Mouse (Mus musculus): ENCODE measurements at regions not wholly inside any gene's neighbourhood (a gene's known extent, or its start where the extent isn't known, plus 50 kb on each side); places are given as distances from the start of the nearest gene placed in this dataset.

GRCm38 (mm10) chr11:20459140-20459539 lies 83.9 kb upstream of the Sertad2 start:
- intact Hi-C loops (cut with DNase I): loop anchor here (5.0 kb wide), 2 partner anchors 83 to 453 kb away; partner anchors contain the start of gene Sertad2
- no peak for DNase-seq

- intact Hi-C loops (cut with DNase I): no loop called here
- peak in 1 of 2 experiments; percentile 37 for DNase-seq
Observed at GRCm38 (mm10) chr11:20460501-20460921, 82.5 kb upstream of the Sertad2 start.

- intact Hi-C loops (cut with DNase I): no loop called here
- no peak for DNase-seq
Observed at GRCm38 (mm10) chr11:20462076-20462475, 81.0 kb upstream of the Sertad2 start.

DNA sequence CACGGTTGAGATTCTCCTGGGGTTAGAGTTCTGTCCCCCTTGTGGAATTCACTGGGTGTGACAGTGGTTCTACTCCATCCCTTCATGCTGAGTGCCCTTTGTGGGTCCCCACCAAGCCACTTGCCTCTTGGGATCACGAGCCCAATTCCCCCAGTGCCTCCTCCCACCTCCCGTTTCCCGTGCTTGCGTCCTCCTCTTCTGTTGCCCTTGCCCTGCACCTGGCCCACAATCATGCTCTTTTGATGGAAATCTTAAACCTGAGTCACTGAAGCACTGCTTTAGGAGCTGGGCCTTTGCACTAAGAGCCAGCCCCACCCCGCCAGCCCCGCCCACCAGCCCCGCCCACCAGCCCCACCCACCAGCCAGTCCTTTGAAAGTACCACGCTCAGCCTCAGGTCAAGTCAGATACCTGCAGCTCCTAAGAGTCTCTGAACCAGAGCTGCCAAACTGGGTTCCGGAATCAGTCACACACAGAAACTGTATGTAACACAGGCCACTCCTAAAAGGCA lies 79.8 kb upstream of the Sertad2 start:
- intact Hi-C loops (cut with DNase I): no loop called here
- DNase-seq: no peak

DNA sequence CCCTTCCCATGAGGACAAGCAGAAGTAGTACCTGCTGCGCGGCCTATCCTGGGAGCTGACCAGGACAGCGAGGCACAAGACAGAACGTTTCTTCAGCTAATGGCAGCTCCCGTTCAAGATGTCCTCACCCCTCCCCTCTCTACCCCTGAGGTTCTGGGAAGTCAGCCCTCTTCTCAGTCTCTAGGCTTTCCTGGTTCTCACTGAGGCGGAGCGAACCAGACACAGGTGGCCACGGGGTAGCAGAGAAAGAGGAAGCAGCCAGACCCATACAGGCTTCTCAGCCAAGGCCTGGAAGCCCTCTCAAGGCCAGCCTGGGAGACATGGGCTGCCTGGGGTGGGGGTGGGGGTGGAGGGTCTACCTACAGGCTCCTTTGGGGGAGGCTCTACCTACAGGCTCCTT lies 78.5 kb upstream of the Sertad2 start:
- intact Hi-C loops (cut with DNase I): no loop called here
- DNase-seq: no peak

GRCm38 (mm10) chr11:20466591-20466990 lies 76.5 kb upstream of the Sertad2 start:
- DNase-seq: no peak
- intact Hi-C loops (cut with DNase I): no loop called here

- DNase-seq: no peak
- intact Hi-C loops (cut with DNase I): no loop called here
Observed at GRCm38 (mm10) chr11:20468319-20469018, 74.6 kb upstream of the Sertad2 start.

DNA sequence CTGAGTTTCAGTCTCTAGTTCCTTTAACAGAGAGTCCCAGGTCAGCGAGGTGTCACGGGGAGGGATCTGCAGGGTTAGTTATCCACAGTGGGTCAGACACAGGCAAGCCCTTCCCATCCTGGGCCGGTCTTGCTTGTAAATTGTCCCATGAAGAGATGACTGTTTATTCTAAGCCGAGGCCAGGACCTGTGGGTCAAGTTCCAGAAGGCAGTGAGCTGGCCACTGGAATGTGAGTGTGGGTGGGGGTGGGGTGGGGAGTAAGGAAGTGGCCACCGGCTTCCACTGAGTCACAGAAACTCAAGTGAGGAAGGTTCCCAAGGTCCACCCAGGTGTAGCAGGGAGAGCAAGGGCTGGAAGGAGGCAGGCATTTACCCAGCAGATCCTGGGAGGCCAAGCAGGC lies 73.7 kb upstream of the Sertad2 start:
- intact Hi-C loops (cut with DNase I): no loop called here

GRCm38 (mm10) chr11:20470396-20470795 lies 72.7 kb upstream of the Sertad2 start:
- DNase-seq: no peak
- intact Hi-C loops (cut with DNase I): loop anchor here (5.0 kb wide), 1 partner anchor 62 kb away; no protein-coding TSS in a partner anchor

More for the DNA sequence above, 73.7 kb upstream of the Sertad2 start:
- no peak for DNase-seq

GRCm38 (mm10) chr11:20472336-20472735 lies 70.7 kb upstream of the Sertad2 start:
- no peak for DNase-seq
- intact Hi-C loops (cut with DNase I): loop anchor here (5.0 kb wide), 1 partner anchor 60 kb away; no protein-coding TSS in a partner anchor

- no peak for DNase-seq
- intact Hi-C loops (cut with DNase I): loop anchor here (2.0 to 5.0 kb wide), 2 partner anchors 67 to 163 kb away; partner anchors contain the start of gene Sertad2
Observed at GRCm38 (mm10) chr11:20475629-20476028, 67.4 kb upstream of the Sertad2 start.

DNA sequence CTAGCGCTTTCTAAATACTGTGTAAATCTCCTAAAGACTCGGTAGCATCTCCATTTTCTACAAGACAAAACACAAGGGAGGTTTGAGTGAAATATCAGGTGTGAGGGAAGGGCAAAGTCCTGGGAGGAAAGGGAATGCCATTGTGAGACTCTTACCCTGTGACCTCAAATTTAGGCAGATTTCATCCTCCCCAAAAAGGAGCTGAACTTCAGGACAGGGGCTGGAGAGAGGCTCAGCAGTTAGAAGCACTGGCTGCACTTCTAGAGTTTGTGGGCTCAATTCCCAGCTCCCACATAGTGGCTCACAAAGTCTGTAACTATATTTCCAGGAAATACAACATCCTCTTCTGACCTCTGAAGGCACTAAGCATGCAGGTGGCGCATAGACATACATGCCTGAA lies 66.6 kb upstream of the Sertad2 start:
- DNase-seq: no peak
- intact Hi-C loops (cut with DNase I): loop anchor here (2.0 to 5.0 kb wide), 2 partner anchors 66 to 162 kb away; partner anchors contain the start of gene Sertad2

GRCm38 (mm10) chr11:20477183-20478037 lies 65.6 kb upstream of the Sertad2 start:
- intact Hi-C loops (cut with DNase I): loop anchor here (2.0 to 5.0 kb wide), 2 partner anchors 65 to 161 kb away; partner anchors contain the start of gene Sertad2

DNA sequence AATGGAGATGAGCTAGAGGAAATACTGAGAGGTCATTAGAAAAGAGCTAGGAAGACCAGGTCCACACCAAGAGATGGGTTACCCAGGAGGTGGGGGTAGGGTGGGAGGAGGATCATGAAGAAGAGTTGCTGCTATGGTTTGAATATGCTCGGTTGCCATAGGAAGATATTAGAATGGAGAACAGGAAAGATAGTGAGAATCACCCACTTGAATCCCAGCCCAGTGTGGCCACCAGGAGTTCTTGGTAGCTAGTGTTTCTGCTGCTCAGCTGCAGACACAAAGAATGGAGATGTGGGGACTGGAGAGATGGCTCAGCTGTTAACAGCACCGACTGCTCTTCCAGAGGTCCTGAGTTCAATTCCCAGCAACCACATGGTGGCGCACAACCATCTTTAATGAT lies 62.4 kb upstream of the Sertad2 start:
- DNase-seq: no peak
- intact Hi-C loops (cut with DNase I): no loop called here

More at GRCm38 (mm10) chr11:20477183-20478037, 65.6 kb upstream of the Sertad2 start:
- DNase-seq: peak; percentile 65 to 68

- intact Hi-C loops (cut with DNase I): no loop called here
- no peak for DNase-seq
Observed at GRCm38 (mm10) chr11:20485371-20485770, 57.7 kb upstream of the Sertad2 start.
